Mouse (Mus musculus) megakaryocyte, embryonic 14.5 days (primary cell): ENCODE data around the gene Klhl26.

ENCODE experiments used
- FLI1 ChIP-seq: IDR thresholded peaks from 2 replicates; pipeline ENCODE4 v1.6.1; 2012; ENCODE audit warnings: low read length, inconsistent platforms, mixed read lengths
- GATA1 ChIP-seq: IDR thresholded peaks from 3 replicates; pipeline ENCODE4 v1.6.1; 2012; ENCODE audit warnings: mixed read lengths, low read length, inconsistent platforms, borderline replicate concordance

DNA sequence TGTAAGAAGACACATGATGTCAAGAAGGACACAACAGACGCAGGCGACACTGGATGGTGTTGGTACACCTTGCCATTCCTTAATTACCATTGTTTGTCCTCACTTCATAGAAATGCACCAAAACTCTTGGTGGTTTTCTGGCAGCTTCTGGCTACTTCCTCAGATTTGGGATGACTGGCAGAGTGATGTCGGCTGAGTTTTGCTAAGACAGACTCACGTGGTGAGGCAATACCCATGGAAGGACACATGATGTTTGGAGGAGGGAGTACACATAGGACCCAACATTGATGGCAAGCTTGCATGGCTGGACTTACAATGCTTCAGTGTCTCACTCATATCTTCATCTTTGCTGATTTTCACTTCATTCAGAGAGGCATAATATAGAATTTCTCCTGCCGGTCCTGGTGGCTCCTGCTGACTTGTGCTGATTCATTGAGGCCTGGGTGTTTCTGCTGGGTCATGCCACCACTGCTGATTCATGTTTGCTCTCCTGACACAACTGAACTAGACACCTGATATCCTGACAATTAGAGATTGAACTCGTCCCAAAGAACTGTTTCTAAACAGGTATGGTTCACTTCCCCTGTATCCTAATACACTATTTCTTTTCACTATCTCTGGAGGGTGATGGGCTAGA lies 62.3 kb downstream of the Klhl26 start:
- TF ChIP-seq FLI1 (no peak), GATA1 (no peak)
